Mouse (Mus musculus) stomach, embryonic 16.5 days (tissue): Measurements from ENCODE around the gene Lgals1. TPM values are rescaled to one million over a fixed set of nuclear protein-coding genes. Genes with fewer than 3 reads are reported as not detected.
A peak's percentile ranks its signal among the peaks of the same experiment; 100 is the strongest.

Source experiments
- ATAC-seq: fragments of 200-750 bp; cut with Nextera tagmentation; 2 replicates; pipeline ENCODE4 v1.8.0; 2017; ENCODE audit warnings: moderate number of reproducible peaks, moderate TSS enrichment; ENCODE audit not compliant: insufficient read depth, low FRiP score
- H3K27ac ChIP-seq: fragments of 300-500 bp; sonication (generic); 2 replicates; pipeline ENCODE4 v1.5.1; 2014; ENCODE audit warnings: low read length
- H3K27me3 ChIP-seq: fragments of 300-500 bp; sonication (generic); 2 replicates; pipeline ENCODE4 v1.6.1; 2014; ENCODE audit warnings: low read length, control low read depth, mixed read lengths; ENCODE audit not compliant: control insufficient read depth, insufficient read depth
- H3K36me3 ChIP-seq: fragments of 300-500 bp; sonication (generic); 2 replicates; pipeline ENCODE4 v1.6.1; 2014; ENCODE audit warnings: low read length; ENCODE audit not compliant: control insufficient read depth, insufficient read depth
- H3K4me1 ChIP-seq: fragments of 300-500 bp; sonication (generic); 2 replicates; pipeline ENCODE4 v1.6.1; 2014; ENCODE audit warnings: low read length, control low read depth, mixed read lengths; ENCODE audit not compliant: control insufficient read depth, insufficient read depth
- H3K4me2 ChIP-seq: fragments of 300-500 bp; sonication (generic); 2 replicates; pipeline ENCODE4 v1.6.1; 2014; ENCODE audit warnings: low read depth, low read length, mixed read lengths
- H3K4me3 ChIP-seq: fragments of 300-500 bp; sonication (generic); replicated peaks from 2 replicates; pipeline ENCODE4 v1.5.1; 2014; ENCODE audit warnings: mild to moderate bottlenecking, low read length
- H3K9ac ChIP-seq: fragments of 300-500 bp; sonication (generic); 2 replicates; pipeline ENCODE4 v1.6.1; 2014; ENCODE audit warnings: low read length
- H3K9me3 ChIP-seq: fragments of 300-500 bp; sonication (generic); replicated peaks from 2 replicates; pipeline ENCODE4 v1.6.1; 2016; ENCODE audit warnings: low read length, control low read depth; ENCODE audit not compliant: control insufficient read depth
- WGBS: fragments of 180-500 bp; shearing (Covaris S2); extraction: QIAGEN DNeasy Blood & Tissue Kit; methylation state at CpG from one replicate; pipeline ENCODE4 v1.1.7; 2014; 5-methylcytosine and 5-hydroxymethylcytosine counted together
- polyA plus RNA-seq: library from polyadenylated mRNA; unstranded; fragments of >200 nt; fragmentation: Nextera tagmentation; extraction: Ambion mirVana; gene quantifications from 2 replicates; pipeline ENCODE4 v1.2.1, GENCODE M21; 2015

Lgals1 gene
- polyA plus RNA-seq, 1 experiment from 2014 or later, result 1,528 TPM

- Histone ChIP-seq H3K4me2 (peak overlapping the region; percentile 67), H3K4me1 (peaks cover 30% of the 10 kb centered on the region), H3K9me3 (no peaks in the 10 kb centered on the region), H3K27me3 (no peaks in the 10 kb centered on the region), H3K4me3 (peak overlapping the region; percentile 62), H3K27ac (peak overlapping the region; percentile 98), H3K9ac (peak overlapping the region; percentile 76), H3K36me3 (0 out of 2 replicates have a peak, but pooled peaks cover 5% of the 10 kb centered on the region)
- ATAC-seq, result peak; percentile 59
- under 1% methylated on average over 30 of the region's 35 CpGs for WGBS
Observed at GRCm38 (mm10) chr15:78927788-78928457, 1.4 kb downstream of the Lgals1 start.

- 42% methylated on average over 8 of the region's 8 CpGs for WGBS
- Histone ChIP-seq H3K9me3 (no peaks in the 10 kb centered on the region), H3K4me2 (peak overlapping the region; percentile 67), H3K27ac (peak overlapping the region; percentile 98), H3K36me3 (0 out of 2 replicates have a peak, but pooled peaks cover 5% of the 10 kb centered on the region), H3K9ac (peak overlapping the region; percentile 76), H3K4me1 (peaks cover 30% of the 10 kb centered on the region), H3K27me3 (no peaks in the 10 kb centered on the region), H3K4me3 (peak overlapping the region; percentile 62)
- ATAC-seq, result no peak
Observed at GRCm38 (mm10) chr15:78928539-78928938, 2.0 kb downstream of the Lgals1 start.

GRCm38 (mm10) chr15:78930192-78930706 lies 3.7 kb downstream of the Lgals1 start:
- no peak overlapping the region for H3K4me2 ChIP-seq
- H3K4me1 ChIP-seq, result peaks cover 26% of the 10 kb centered on the region
- WGBS, result 87% methylated on average over 6 of the region's 6 CpGs
- H3K27ac ChIP-seq, result no peak overlapping the region
- H3K9ac ChIP-seq, result no peak overlapping the region
- H3K9me3 ChIP-seq, result no peaks in the 10 kb centered on the region
- no peaks in the 10 kb centered on the region for H3K27me3 ChIP-seq
- H3K4me3 ChIP-seq, result no peak overlapping the region
- ATAC-seq, result no peak
- 0 out of 2 replicates have a peak, but pooled peaks cover 5% of the 10 kb centered on the region for H3K36me3 ChIP-seq

GRCm38 (mm10) chr15:78930801-78931426 lies 4.4 kb downstream of the Lgals1 start:
- Histone ChIP-seq H3K27ac (peak overlapping the region; percentile 10; the same call in 1 of the 2 replicates), H3K9ac (no peak overlapping the region), H3K36me3 (0 out of 2 replicates have a peak, but pooled peaks cover 5% of the 10 kb centered on the region), H3K4me1 (peaks cover 25% of the 10 kb centered on the region), H3K27me3 (no peaks in the 10 kb centered on the region), H3K4me2 (no peak overlapping the region), H3K4me3 (no peak overlapping the region), H3K9me3 (no peaks in the 10 kb centered on the region)
- 77% methylated on average over 7 of the region's 7 CpGs for WGBS
- no peak for ATAC-seq

GRCm38 (mm10) chr15:78931577-78931976 lies 5.1 kb downstream of the Lgals1 start:
- 20% methylated on average over 3 of the region's 3 CpGs for WGBS

GRCm38 (mm10) chr15:78934784-78935320 lies 8.3 kb downstream of the Lgals1 start, which contains the start of gene Nol12:
Nol12 (plus strand) TSS chr15:78934933.
- peak; percentile 80 for ATAC-seq
- Histone ChIP-seq H3K27me3 (no peaks in the 10 kb centered on the region), H3K4me2 (peak within 1 kb of the TSS; percentile 80), H3K9ac (peak within 1 kb of the TSS; percentile 81), H3K9me3 (no peaks in the 10 kb centered on the region), H3K4me3 (peak within 1 kb of the TSS; percentile 79), H3K4me1 (peaks cover 10% of the 10 kb centered on the region; the same call in 1 of the 2 replicates), H3K36me3 (0 out of 2 replicates have a peak, but pooled peaks cover 1% of the 10 kb centered on the region), H3K27ac (peak within 1 kb of the TSS; percentile 85)
- under 1% methylated on average over 42 of the region's 42 CpGs for WGBS

More at GRCm38 (mm10) chr15:78931577-78931976, 5.1 kb downstream of the Lgals1 start:
- H3K27me3 ChIP-seq, result no peaks in the 10 kb centered on the region
- H3K9me3 ChIP-seq, result no peaks in the 10 kb centered on the region
- ATAC-seq, result no peak
- H3K4me1 ChIP-seq, result peaks cover 22% of the 10 kb centered on the region
- 0 out of 2 replicates have a peak, but pooled peaks cover 5% of the 10 kb centered on the region for H3K36me3 ChIP-seq
- H3K9ac ChIP-seq, result no peak overlapping the region
- H3K4me2 ChIP-seq, result no peak overlapping the region
- H3K27ac ChIP-seq, result peak overlapping the region; percentile 10; the same call in 1 of the 2 replicates
- no peak overlapping the region for H3K4me3 ChIP-seq

DNA sequence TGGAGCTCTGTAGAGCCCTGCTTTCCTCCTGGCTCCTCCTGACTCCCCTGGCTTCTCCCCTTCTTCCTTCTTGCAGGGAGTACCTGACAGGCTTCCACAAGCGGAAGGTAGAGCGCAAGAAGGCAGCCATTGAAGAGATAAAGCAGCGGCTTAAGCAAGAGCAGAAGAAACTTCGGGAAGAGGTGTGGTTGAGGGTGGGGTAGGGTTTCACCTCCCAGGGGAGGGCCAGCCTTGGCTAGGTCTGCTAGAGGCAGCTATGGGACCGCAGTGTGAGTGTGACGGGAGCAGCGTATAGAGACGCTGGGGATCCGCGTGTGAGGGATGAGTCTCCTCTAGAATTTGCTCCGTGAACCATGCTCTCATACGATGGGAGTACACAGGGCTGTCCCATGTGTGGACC lies 9.9 kb downstream of the Lgals1 start:
- H3K27me3 ChIP-seq, result no peaks in the 10 kb centered on the region
- H3K9ac ChIP-seq, result no peak overlapping the region; the same call in 1 of the 2 replicates
- no peak for ATAC-seq
- peaks cover 10% of the 10 kb centered on the region; the same call in 1 of the 2 replicates for H3K4me1 ChIP-seq
- H3K9me3 ChIP-seq, result no peaks in the 10 kb centered on the region
- H3K4me3 ChIP-seq, result no peak overlapping the region
- 89% methylated on average over 12 of the region's 12 CpGs for WGBS
- H3K4me2 ChIP-seq, result no peak overlapping the region
- H3K36me3 ChIP-seq, result no peaks in the 10 kb centered on the region
- no peak overlapping the region for H3K27ac ChIP-seq

DNA sequence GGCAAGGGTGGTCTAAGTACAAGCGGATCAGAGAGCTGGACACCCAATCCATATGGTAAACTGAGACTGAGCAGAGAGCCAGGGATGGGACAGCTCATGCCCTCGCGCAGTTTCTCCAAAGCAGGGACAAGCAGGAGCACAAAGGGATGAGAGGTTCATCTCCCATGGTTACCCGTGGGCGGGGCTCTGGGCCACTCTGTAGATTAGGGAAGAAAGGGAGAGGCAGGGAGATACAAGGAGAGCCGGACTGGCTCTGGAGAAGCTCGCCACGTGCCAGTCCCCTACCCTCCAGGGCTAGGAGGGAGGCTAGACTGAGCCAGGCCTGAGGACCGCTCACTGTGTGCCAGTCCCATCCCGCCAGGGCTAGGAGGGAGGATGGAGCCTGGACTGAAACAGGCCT lies 10.8 kb downstream of the Lgals1 start:
- no peak overlapping the region for H3K9ac ChIP-seq
- H3K36me3 ChIP-seq, result no peaks in the 10 kb centered on the region
- peaks cover 10% of the 10 kb centered on the region; the same call in 1 of the 2 replicates for H3K4me1 ChIP-seq
- 91% methylated on average over 10 of the region's 10 CpGs for WGBS
- no peak overlapping the region for H3K4me3 ChIP-seq
- H3K27ac ChIP-seq, result no peak overlapping the region
- ATAC-seq, result no peak
- H3K27me3 ChIP-seq, result no peaks in the 10 kb centered on the region
- H3K4me2 ChIP-seq, result no peak overlapping the region
- no peaks in the 10 kb centered on the region for H3K9me3 ChIP-seq
